ENCODE assay signal across 9 mouse cellular contexts in genomic region chr9:94700549-94700948, GRCm38 (mm10). TPM values are rescaled to one million over a fixed set of nuclear protein-coding genes. Genes with fewer than 3 reads are reported as not detected.
DNase-seq lines count a peak whose midpoint lies in the region; ATAC-seq and TF ChIP-seq lines count a peak whose summit lies in the region.
"Had no signal": no experiment of that assay in that cellular context is flagged by ENCODE, and none has a peak within 500 bp of the region (broad histone marks: within the 10 kb centered on the region; RNA-seq: fewer than 3 reads in every experiment).

No protein-coding gene starts in this region.

- peak; percentile 45 for ATAC-seq in megakaryocyte progenitor cell, adult 5-6 weeks (replicated peaks; ENCODE audit: poor library complexity)

- H3K36me3 ChIP-seq in spleen, adult 2 months (ENCODE audit: control insufficient read depth, insufficient read depth, low read length) = no peaks in the 10 kb centered on the region
- H3K36me3 ChIP-seq in splenic B cell, adult 2 months (ENCODE audit: control insufficient read depth, insufficient read depth, low read length, poor library complexity, severe bottlenecking) = no peaks in the 10 kb centered on the region
- H3K36me3 ChIP-seq: limb, embryonic 12.5 days had no signal

- H3K4me1 ChIP-seq in spleen, adult 2 months (ENCODE audit: control insufficient read depth, insufficient read depth, insufficient read length) = no peaks in the 10 kb centered on the region

- 0 out of 2 replicates have a peak, but pooled peaks have one; percentile 5 for TF ChIP-seq CTCF in spleen, adult 2 months (IDR thresholded peaks at IDR 0.05; ENCODE audit: extremely low read depth, insufficient read depth, insufficient read length, insufficient replicate concordance)

- 87% methylated on average over 1 of the region's 1 CpGs for WGBS in spleen, adult 2 months

- DNase-seq in spleen, adult 2 months (ENCODE audit: low read depth in 1 of 2, low spot score in 2 of 2) = peak in 1 of 2 experiments; percentile 11
- DNase-seq in spleen, postnatal 14 days (ENCODE audit: low spot score in 2 of 2) = no peak
- peak; percentile 74 for DNase-seq in cerebellum, adult 9-10 months
- DNase-seq in gastrocnemius, postnatal 10 days = peak; percentile 28
- peak; percentile 16 for DNase-seq in kidney, postnatal 14 days
- peak; percentile 20 for DNase-seq in splenic B cell, adult 2 months (ENCODE audit: low read depth, low spot score)
- no peak for DNase-seq in adrenal gland, adult 2 months

- no peaks in the 10 kb centered on the region for H3K27me3 ChIP-seq in spleen, adult 2 months (ENCODE audit: control insufficient read depth, insufficient read depth, low read length)
- no peaks in the 10 kb centered on the region for H3K27me3 ChIP-seq in splenic B cell, adult 2 months (ENCODE audit: control insufficient read depth, insufficient read depth, low read length, poor library complexity, severe bottlenecking)
- H3K27me3 ChIP-seq: limb, embryonic 12.5 days had no signal

- no peak overlapping the region for H3K27ac ChIP-seq in spleen, adult 2 months (ENCODE audit: insufficient read depth, low read length)
- H3K27ac ChIP-seq: limb, embryonic 12.5 days had no signal

- no peak for TF ChIP-seq POLR2A in spleen, adult 2 months (IDR thresholded peaks at IDR 0.05; ENCODE audit: low read depth, low read length)

- H3K4me3 ChIP-seq in spleen, adult 2 months (ENCODE audit: extremely low read depth, insufficient read depth, insufficient read length) = no peak overlapping the region
- H3K4me3 ChIP-seq: limb, embryonic 12.5 days had no signal

RNA-seq across cellular contexts. Expression of gene Slc9a9, which starts 30.8 kb away (rescaled TPM):
- 6.1 and 8.3 TPM in 2 replicates for polyA plus RNA-seq in spleen, adult 2 months (2012; rRNA removed)
- 1 to 10 TPM; 4.3 to 6.3 TPM for total RNA-seq in gastrocnemius, postnatal 10 days (2021)
- total RNA-seq in megakaryocyte progenitor cell, adult 5-6 weeks (2015) = 7.2 and 8.5 TPM in 2 replicates
- 5.9 and 11.7 TPM in 2 replicates for total RNA-seq in megakaryocyte progenitor cell, adult 5-6 weeks (2017)
- 1 to 10 TPM; 2.4 to 3.0 TPM for total RNA-seq in adrenal gland, adult 2 months (2021)
- polyA plus RNA-seq in adrenal gland, adult 2 months (2012; rRNA removed) = 0.65 and 0.83 TPM in 2 replicates

Comparison
In these comparisons a context has a peak if more than half of its experiments do, and no peak if none do; other contexts are left out.
1. DNase-seq: peak in cerebellum, adult 9-10 months (single experiment), gastrocnemius, postnatal 10 days (single experiment), kidney, postnatal 14 days (single experiment) and splenic B cell, adult 2 months (single experiment); none in spleen, postnatal 14 days (0 of 2) and adrenal gland, adult 2 months (single experiment).